Mouse (Mus musculus) forebrain, embryonic 16.5 days (tissue): ENCODE data around the gene Ceacam19. TPM values are rescaled to one million over a fixed set of nuclear protein-coding genes. Genes with fewer than 3 reads are reported as not detected.

Experiments used
- ATAC-seq: fragments of 200-750 bp; cut with Nextera tagmentation; 2 replicates; pipeline ENCODE4 v1.8.0; 2017; ENCODE audit warnings: mild to moderate bottlenecking, moderate library complexity
- H3K27ac ChIP-seq: fragments of 300-500 bp; sonication (generic); 2 replicates; pipeline ENCODE4 v1.5.1; 2014; ENCODE audit warnings: low read length, control low read depth
- H3K27me3 ChIP-seq: fragments of 300-500 bp; sonication (generic); replicated peaks from 2 replicates; pipeline ENCODE4 v1.6.1; 2014; ENCODE audit warnings: low read length; ENCODE audit not compliant: control insufficient read depth, insufficient read depth
- H3K36me3 ChIP-seq: fragments of 300-500 bp; sonication (generic); 2 replicates; pipeline ENCODE4 v1.6.1; 2014; ENCODE audit not compliant: control insufficient read depth, insufficient read depth
- H3K4me1 ChIP-seq: fragments of 300-500 bp; sonication (generic); replicated peaks from 2 replicates; pipeline ENCODE4 v1.6.1; 2014; ENCODE audit warnings: low read length; ENCODE audit not compliant: control insufficient read depth, insufficient read depth
- H3K4me2 ChIP-seq: fragments of 300-500 bp; sonication (generic); 2 replicates; pipeline ENCODE4 v1.6.1; 2014; ENCODE audit warnings: mild to moderate bottlenecking, low read length, control low read depth
- H3K4me3 ChIP-seq: fragments of 300-500 bp; sonication (generic); replicated peaks from 2 replicates; pipeline ENCODE4 v1.5.1; 2014; ENCODE audit warnings: mild to moderate bottlenecking, low read length, control low read depth
- H3K9ac ChIP-seq: fragments of 300-500 bp; sonication (generic); replicated peaks from 2 replicates; pipeline ENCODE4 v1.6.1; 2014; ENCODE audit warnings: low read depth, low read length, control low read depth
- H3K9me3 ChIP-seq: fragments of 300-500 bp; sonication (generic); 2 replicates; pipeline ENCODE4 v1.6.1; 2016; ENCODE audit warnings: low read length; ENCODE audit not compliant: control insufficient read depth
- WGBS: fragments of 180-500 bp; shearing (Covaris S2); extraction: QIAGEN DNeasy Blood & Tissue Kit; methylation state at CpG from one replicate; pipeline ENCODE4 v1.1.7; 2014; 5-methylcytosine and 5-hydroxymethylcytosine counted together
- polyA plus RNA-seq: library from polyadenylated mRNA; unstranded; fragments of >200 nt; fragmentation: Nextera tagmentation; extraction: Ambion mirVana; gene quantifications from 2 replicates; pipeline ENCODE4 v1.2.1, GENCODE M21; 2015

Gene Ceacam19
- polyA plus RNA-seq, 1 experiment from 2014 or later = not detected

- H3K27ac ChIP-seq = no peak overlapping the region
- no peaks in the 10 kb centered on the region for H3K9me3 ChIP-seq
- no peaks in the 10 kb centered on the region for H3K4me1 ChIP-seq
- H3K9ac ChIP-seq = no peak overlapping the region
- no peak for ATAC-seq
- peaks cover 6% of the 10 kb centered on the region for H3K27me3 ChIP-seq
- no peak overlapping the region for H3K4me2 ChIP-seq
- WGBS = 67% methylated on average over 15 of the region's 15 CpGs
- no peaks in the 10 kb centered on the region for H3K36me3 ChIP-seq
- H3K4me3 ChIP-seq = no peak overlapping the region
Observed at GRCm38 (mm10) chr7:19844521-19845171, 43.1 kb downstream of the Ceacam19 start.

GRCm38 (mm10) chr7:19843561-19843960 lies 44.2 kb downstream of the Ceacam19 start:
- Histone ChIP-seq H3K4me1 (no peaks in the 10 kb centered on the region), H3K9ac (no peak overlapping the region), H3K9me3 (no peaks in the 10 kb centered on the region), H3K27ac (no peak overlapping the region), H3K36me3 (no peaks in the 10 kb centered on the region), H3K4me2 (no peak overlapping the region), H3K4me3 (no peak overlapping the region), H3K27me3 (peaks cover 6% of the 10 kb centered on the region)
- 0 out of 2 replicates have a peak, but pooled peaks have one; percentile 31 for ATAC-seq
- 3% methylated on average over 11 of the region's 11 CpGs for WGBS

GRCm38 (mm10) chr7:19842885-19843504 lies 44.8 kb downstream of the Ceacam19 start:
- WGBS = 31% methylated on average over 19 of the region's 19 CpGs
- peaks cover 6% of the 10 kb centered on the region for H3K27me3 ChIP-seq
- H3K9me3 ChIP-seq = no peaks in the 10 kb centered on the region
- H3K36me3 ChIP-seq = no peaks in the 10 kb centered on the region
- H3K4me3 ChIP-seq = no peak overlapping the region
- no peak overlapping the region for H3K27ac ChIP-seq
- H3K4me1 ChIP-seq = no peaks in the 10 kb centered on the region
- no peak overlapping the region for H3K4me2 ChIP-seq
- no peak overlapping the region for H3K9ac ChIP-seq
- ATAC-seq = no peak

- Histone ChIP-seq H3K4me1 (no peaks in the 10 kb centered on the region), H3K27me3 (peaks cover 6% of the 10 kb centered on the region), H3K4me3 (no peak overlapping the region), H3K36me3 (no peaks in the 10 kb centered on the region), H3K27ac (no peak overlapping the region), H3K9ac (no peak overlapping the region), H3K4me2 (no peak overlapping the region), H3K9me3 (no peaks in the 10 kb centered on the region)
- no peak for ATAC-seq
- WGBS = 82% methylated on average over 21 of the region's 21 CpGs
Observed at GRCm38 (mm10) chr7:19841686-19842413, 45.9 kb downstream of the Ceacam19 start.

GRCm38 (mm10) chr7:19840936-19841335 lies 46.8 kb downstream of the Ceacam19 start:
- H3K27me3 ChIP-seq = peaks cover 6% of the 10 kb centered on the region
- 85% methylated on average over 3 of the region's 3 CpGs for WGBS
- no peak for ATAC-seq
- H3K9ac ChIP-seq = no peak overlapping the region
- H3K4me2 ChIP-seq = no peak overlapping the region
- H3K27ac ChIP-seq = no peak overlapping the region
- no peaks in the 10 kb centered on the region for H3K9me3 ChIP-seq
- no peak overlapping the region for H3K4me3 ChIP-seq
- H3K36me3 ChIP-seq = no peaks in the 10 kb centered on the region
- no peaks in the 10 kb centered on the region for H3K4me1 ChIP-seq

GRCm38 (mm10) chr7:19840371-19840770 lies 47.4 kb downstream of the Ceacam19 start:
- Histone ChIP-seq H3K27me3 (peaks cover 6% of the 10 kb centered on the region), H3K9me3 (no peaks in the 10 kb centered on the region), H3K4me2 (no peak overlapping the region), H3K4me3 (no peak overlapping the region), H3K27ac (no peak overlapping the region), H3K9ac (no peak overlapping the region), H3K4me1 (no peaks in the 10 kb centered on the region), H3K36me3 (no peaks in the 10 kb centered on the region)
- ATAC-seq = no peak
- WGBS = 87% methylated on average over 4 of the region's 4 CpGs

- no peaks in the 10 kb centered on the region for H3K9me3 ChIP-seq
- no peak for ATAC-seq
- no peaks in the 10 kb centered on the region for H3K36me3 ChIP-seq
- no peak overlapping the region for H3K4me2 ChIP-seq
- H3K27ac ChIP-seq = no peak overlapping the region
- H3K4me3 ChIP-seq = no peak overlapping the region
- no peaks in the 10 kb centered on the region; the same call in 1 of the 2 replicates for H3K27me3 ChIP-seq
- 70% methylated on average over 3 of the region's 3 CpGs for WGBS
- H3K4me1 ChIP-seq = no peaks in the 10 kb centered on the region
- H3K9ac ChIP-seq = no peak overlapping the region
Observed at GRCm38 (mm10) chr7:19836843-19837242, 50.9 kb downstream of the Ceacam19 start.

GRCm38 (mm10) chr7:19834055-19834454 lies 53.7 kb downstream of the Ceacam19 start:
- no peak for ATAC-seq
- H3K4me3 ChIP-seq = no peak overlapping the region
- no peak overlapping the region for H3K9ac ChIP-seq
- H3K27me3 ChIP-seq = no peaks in the 10 kb centered on the region
- WGBS = 67% methylated on average over 3 of the region's 3 CpGs
- no peak overlapping the region for H3K27ac ChIP-seq
- no peaks in the 10 kb centered on the region for H3K9me3 ChIP-seq
- H3K4me1 ChIP-seq = no peaks in the 10 kb centered on the region
- H3K36me3 ChIP-seq = no peaks in the 10 kb centered on the region
- no peak overlapping the region for H3K4me2 ChIP-seq

- no peaks in the 10 kb centered on the region for H3K9me3 ChIP-seq
- H3K36me3 ChIP-seq = no peaks in the 10 kb centered on the region
- no peak for ATAC-seq
- no peaks in the 10 kb centered on the region for H3K4me1 ChIP-seq
- H3K9ac ChIP-seq = no peak overlapping the region
- H3K27ac ChIP-seq = no peak overlapping the region
- no peak overlapping the region for H3K4me3 ChIP-seq
- WGBS = 61% methylated on average over 9 of the region's 9 CpGs
- no peak overlapping the region for H3K4me2 ChIP-seq
- no peaks in the 10 kb centered on the region for H3K27me3 ChIP-seq
Observed at GRCm38 (mm10) chr7:19831837-19832236, 55.9 kb downstream of the Ceacam19 start.
